Mouse (Mus musculus): ENCODE data around the gene Scgb1a1. TPM values are rescaled to one million over a fixed set of nuclear protein-coding genes. Genes with fewer than 3 reads are reported as not detected.
"Not testable (repeated sequence)": the region's sequence is repeated elsewhere in the genome, so short reads cannot be mapped to it uniquely, and the experiment has no call there.

Scgb1a1 gene
- total RNA-seq (2021), result under 1 TPM in 1 of 2 experiments, not detected in 1; 0.94 TPM

GRCm38 (mm10) chr19:9087821-9088220 is at the start of gene Scgb1a1:
Scgb1a1 (minus strand) TSS chr19:9087958.
- DNase-seq, result no peak
- intact Hi-C loops (cut with DNase I), result loop anchor here (10.0 kb wide), 1 partner anchor 113 kb away; no protein-coding TSS in a partner anchor

DNA sequence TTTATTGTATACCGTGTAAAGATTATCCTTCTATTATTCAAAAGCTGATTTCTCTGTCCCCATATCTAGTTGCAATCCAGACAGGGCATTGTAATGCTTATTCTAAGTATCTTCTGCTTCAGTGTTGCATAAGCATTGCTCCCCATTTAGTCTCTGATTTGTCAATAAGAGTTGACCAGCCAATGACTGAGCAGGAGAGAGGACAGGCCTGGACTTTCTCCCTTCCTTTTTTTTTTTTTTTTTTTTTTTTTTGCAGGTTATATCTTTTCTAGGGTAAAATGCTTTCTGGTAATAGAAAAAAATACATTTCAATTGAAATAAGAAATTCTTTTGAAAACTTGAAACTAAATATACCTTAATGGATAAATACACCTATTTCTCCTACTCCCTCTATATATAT is 49.4 kb upstream of the Scgb1a1 start:
- intact Hi-C loops (cut with DNase I), result no loop called here
- no peak for DNase-seq

DNA sequence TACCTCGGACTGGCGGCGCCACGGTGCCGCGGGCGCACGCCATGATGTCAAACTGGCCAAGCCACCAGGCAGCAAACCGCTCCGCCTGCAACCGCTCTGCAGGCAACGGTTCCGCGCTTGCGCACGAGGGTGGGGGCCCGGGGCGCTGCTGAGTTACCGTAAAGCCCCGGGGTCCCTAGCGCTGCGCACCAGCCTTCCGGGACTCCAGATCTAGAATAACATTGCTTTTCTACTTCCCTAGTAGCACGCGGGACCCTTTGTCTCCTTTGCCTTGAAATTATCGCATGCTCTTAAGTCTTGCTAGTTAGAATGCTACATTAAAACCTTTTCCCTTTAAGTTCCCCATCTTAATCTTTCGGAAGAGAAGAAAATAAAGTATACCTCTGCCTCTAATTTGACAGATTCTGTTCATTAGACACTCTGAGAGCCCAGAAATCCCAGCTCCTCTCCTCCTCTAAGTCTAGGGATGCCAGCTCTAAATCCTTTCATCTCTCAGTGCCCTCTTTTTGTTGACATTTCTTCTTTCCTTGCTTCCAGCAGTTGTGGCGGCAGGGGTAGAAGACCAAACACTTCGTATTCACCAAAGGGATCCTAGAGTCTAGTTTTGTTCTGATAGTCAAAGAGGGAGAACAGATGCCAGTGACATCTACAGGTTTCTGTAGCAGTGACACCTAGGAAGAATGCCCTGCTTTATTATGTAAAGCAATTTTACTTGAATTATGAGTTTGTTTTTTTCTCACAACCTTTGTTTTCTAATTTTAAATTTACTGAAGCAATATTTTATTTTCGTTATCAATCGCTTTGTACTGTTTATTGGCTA is 48.0 kb upstream of the Scgb1a1 start, which contains the start of gene Asrgl1:
Gene Asrgl1 (minus strand): TSS at position 125 of the 820 bp plus-strand sequence.
- intact Hi-C loops (cut with DNase I), result no loop called here
- peak; percentile 94 for DNase-seq

DNA sequence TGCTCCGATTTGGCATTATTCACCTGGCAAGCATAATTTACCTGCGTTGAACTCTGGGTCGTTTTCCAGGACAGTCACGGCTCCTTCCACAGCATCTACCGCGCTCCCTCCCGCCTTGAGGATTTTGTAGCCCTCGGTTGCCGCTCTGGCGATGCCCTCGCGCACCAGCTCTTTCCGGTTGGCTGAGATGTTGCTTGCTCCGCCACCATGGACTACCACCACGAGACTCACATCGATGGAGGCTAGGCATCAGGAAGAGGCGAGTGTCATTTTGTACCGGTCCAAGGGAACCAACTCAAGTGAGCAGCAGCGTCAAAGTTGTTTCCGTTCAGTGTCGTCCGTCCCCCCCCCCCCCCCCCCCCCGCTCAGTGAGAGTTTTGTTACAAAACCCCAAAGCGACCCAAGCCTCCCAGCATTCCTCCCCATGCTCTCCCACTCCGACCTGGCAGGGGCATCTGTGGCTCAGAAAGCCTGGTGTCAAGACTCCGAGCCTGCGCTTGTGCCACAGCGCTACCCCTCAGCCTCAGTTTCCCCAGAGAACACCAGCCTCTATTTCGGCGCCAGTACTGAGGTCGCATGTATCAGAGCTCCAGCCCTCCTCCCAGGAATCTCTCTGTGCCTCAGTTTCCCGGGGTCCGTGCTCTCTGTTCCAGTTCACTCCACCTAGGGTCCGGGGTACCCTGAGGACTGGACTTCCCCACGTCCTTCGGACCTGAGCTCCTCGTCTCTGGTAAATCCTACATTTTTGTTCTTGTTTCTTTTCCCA is 47.2 kb upstream of the Scgb1a1 start:
- peak; percentile 38 for DNase-seq
- intact Hi-C loops (cut with DNase I), result no loop called here

DNA sequence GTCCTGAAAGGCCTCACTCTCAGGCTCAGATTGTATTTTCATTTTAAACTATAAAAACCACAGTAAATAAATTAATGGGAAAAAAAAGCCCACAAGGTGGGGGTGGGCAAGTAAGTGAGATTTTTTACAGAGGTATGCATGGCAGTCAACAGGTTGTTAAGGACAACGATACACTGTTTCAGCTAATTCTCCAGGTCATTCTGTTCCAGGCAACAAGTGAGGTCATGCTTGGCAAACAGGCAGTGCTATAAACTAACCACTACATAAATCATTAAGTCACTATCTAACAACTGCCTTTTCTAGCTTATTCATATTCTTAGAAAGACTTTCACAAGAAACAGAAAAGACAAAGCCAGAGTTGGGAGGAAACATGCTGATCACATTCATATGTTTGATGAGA is 42.2 kb upstream of the Scgb1a1 start:
- intact Hi-C loops (cut with DNase I), result no loop called here
- DNase-seq, result no peak

DNA sequence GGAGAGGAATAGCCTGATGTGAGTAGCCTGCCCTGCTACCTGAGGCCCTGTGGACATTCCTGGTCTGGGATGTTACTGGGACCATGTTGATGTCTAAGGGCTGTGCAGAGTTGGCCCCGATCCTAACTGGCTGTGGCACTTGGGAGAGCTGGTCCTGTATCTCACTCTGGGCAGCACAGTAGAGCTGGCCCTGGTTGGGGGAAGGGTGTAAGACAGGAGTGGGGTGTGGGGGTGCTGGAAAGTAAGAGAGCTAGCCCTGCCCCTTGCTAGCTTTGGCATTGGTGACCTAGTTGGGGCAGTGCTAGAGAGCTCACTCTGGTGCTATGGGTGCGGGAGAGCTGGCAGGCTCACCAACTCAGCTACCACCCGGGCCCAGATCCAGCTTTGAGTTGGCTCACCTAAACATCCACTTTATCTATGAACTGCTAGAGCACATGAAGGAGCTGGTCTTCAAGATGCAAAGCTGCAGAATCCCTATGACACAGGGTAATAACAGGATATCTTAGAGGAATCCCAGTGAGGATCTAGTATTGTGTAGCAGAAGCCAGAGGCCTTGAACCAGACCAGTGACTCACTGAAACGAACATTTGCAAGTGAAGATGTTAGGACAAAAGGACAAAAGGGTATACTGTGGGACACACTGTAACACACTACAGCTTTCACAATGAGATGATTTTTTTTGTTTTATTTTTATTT is 40.9 kb upstream of the Scgb1a1 start:
- intact Hi-C loops (cut with DNase I), result no loop called here
- DNase-seq, result no peak

GRCm38 (mm10) chr19:9123986-9124385 is 36.2 kb upstream of the Scgb1a1 start:
- DNase-seq; intact Hi-C loops (cut with DNase I): not testable (repeated sequence)

- DNase-seq, result no peak
- intact Hi-C loops (cut with DNase I), result no loop called here
Measured at GRCm38 (mm10) chr19:9122390-9122789, 34.6 kb upstream of the Scgb1a1 start.

- DNase-seq, result no peak
- intact Hi-C loops (cut with DNase I), result no loop called here
Measured at GRCm38 (mm10) chr19:9119655-9120425, 32.1 kb upstream of the Scgb1a1 start.

GRCm38 (mm10) chr19:9117275-9117674 is 29.5 kb upstream of the Scgb1a1 start:
- intact Hi-C loops (cut with DNase I), result no loop called here
- no peak for DNase-seq

- no peak for DNase-seq
- intact Hi-C loops (cut with DNase I), result no loop called here
Measured at GRCm38 (mm10) chr19:9116268-9116667, 28.5 kb upstream of the Scgb1a1 start.

- no peak for DNase-seq
- intact Hi-C loops (cut with DNase I), result no loop called here
Measured at GRCm38 (mm10) chr19:9112043-9112442, 24.3 kb upstream of the Scgb1a1 start.

DNA sequence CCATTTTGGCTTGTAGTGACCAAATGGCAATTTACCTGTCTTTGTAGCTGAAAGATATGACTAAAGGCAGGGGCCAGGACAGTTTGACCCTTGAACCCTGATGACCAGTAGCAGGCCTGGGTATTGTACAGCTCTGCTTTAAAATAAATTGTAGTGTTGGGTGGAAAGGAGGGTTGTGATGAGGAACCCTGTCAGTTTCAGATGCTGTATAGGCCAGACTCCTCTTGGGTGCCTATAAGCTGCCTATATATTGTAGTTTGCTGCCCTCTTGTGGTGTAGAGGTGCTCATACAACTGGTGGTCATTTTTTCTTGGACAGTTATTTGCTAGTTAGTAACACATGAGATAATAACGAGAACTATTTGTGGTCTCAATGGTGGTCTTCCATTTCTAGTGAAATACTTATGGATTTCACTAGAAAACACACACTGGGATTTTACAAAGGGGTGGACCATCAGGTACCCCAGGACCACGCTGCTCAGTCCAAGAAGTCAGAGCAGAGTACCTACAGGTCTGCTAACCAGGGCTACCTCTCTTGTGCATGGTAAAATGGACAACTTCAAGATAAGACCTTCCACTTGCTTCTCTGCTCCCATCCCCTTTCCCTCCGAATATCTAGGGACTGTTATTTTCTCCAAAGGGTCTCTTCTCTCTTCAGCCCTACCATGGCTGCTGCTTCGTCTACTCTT is 22.6 kb upstream of the Scgb1a1 start:
- DNase-seq, result peak; percentile 21
- intact Hi-C loops (cut with DNase I), result loop anchor here (2.0 kb wide), 1 partner anchor 254 kb away; no protein-coding TSS in a partner anchor

DNA sequence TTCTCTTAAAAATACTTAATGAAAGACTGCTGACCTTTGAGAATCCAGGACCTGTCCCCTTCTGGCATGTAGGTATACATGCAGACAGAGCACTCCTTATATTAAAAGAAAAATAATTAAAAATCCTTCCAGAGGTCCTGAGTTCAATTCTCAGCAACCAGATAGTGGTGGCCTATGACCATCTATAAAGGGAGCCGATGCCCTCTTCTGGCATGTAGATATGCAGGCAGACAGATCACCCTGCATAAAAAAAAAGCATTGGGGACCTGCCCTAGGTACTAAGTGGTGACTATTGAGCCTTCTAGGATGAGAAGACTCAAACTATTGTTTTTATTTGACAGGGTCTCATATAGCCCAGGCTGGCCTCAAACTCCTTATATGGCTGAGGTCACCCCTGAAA is 20.8 kb upstream of the Scgb1a1 start:
- intact Hi-C loops (cut with DNase I), result loop anchor here (5.0 kb wide), 1 partner anchor 126 kb away; no protein-coding TSS in a partner anchor
- DNase-seq, result no peak

DNA sequence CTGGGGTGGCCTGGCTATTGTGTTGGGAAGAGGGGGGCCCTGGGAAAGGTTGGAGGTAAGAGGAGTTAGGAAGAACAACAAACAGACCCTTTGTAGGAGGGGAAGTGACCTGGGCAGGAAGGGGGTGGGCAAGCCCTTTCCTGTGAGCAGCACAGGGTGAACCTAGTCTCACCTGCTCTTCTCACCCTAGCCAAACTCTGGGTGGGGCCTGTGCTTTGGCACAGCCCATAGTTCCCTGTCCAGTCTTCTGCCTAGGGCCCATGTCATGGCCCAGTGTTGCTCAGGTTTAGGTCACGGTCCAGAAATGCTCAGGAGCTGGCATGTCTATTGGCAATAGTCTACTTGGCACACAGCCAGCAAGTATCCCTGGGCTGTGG is 19.6 kb upstream of the Scgb1a1 start:
- intact Hi-C loops (cut with DNase I), result loop anchor here (5.0 kb wide), 1 partner anchor 125 kb away; no protein-coding TSS in a partner anchor
- peak; percentile 13 for DNase-seq

- intact Hi-C loops (cut with DNase I), result loop anchor here (5.0 kb wide), 1 partner anchor 125 kb away; no protein-coding TSS in a partner anchor
- no peak for DNase-seq
Measured at GRCm38 (mm10) chr19:9106751-9107378, 19.1 kb upstream of the Scgb1a1 start.

- intact Hi-C loops (cut with DNase I), result loop anchor here (5.0 kb wide), 1 partner anchor 124 kb away; no protein-coding TSS in a partner anchor
Measured at GRCm38 (mm10) chr19:9106096-9106495, 18.3 kb upstream of the Scgb1a1 start.

DNA sequence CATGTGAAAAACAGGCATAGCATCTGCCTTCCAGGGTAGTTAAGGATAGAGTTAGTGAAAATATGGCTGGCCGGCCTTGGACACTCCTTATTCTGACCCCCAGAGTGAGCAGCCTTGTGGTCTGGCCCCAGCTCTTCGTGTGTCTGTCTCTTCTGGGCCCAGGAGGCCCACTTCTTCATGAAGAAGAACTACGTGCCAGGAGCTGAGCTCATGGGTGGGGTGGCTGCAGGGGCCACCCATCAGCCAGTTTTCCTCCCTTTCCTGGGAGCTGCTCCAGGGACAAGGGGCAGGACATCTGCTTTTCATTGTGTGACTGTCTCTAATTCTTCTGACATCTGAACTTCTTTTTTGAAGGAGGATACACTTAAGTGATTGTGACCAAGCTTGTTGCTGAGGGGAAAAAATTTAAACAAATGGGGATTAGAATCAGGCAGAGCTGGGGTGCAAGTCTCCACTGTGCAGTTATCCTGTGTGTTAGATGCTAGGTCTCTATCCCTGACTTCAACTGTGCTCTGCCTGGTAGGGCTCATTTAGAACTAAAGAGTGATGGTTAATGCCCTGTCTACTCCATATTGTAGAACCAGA is 17.4 kb upstream of the Scgb1a1 start:
- intact Hi-C loops (cut with DNase I), result loop anchor here (5.0 kb wide), 1 partner anchor 123 kb away; no protein-coding TSS in a partner anchor

More at GRCm38 (mm10) chr19:9106096-9106495, 18.3 kb upstream of the Scgb1a1 start:
- DNase-seq, result no peak

More for the DNA sequence above, 17.4 kb upstream of the Scgb1a1 start:
- no peak for DNase-seq

All from left cerebral cortex, postnatal 4 days (tissue).